Comparison of ENCODE assay signal across 8 mouse cellular contexts in the genomic region with DNA sequence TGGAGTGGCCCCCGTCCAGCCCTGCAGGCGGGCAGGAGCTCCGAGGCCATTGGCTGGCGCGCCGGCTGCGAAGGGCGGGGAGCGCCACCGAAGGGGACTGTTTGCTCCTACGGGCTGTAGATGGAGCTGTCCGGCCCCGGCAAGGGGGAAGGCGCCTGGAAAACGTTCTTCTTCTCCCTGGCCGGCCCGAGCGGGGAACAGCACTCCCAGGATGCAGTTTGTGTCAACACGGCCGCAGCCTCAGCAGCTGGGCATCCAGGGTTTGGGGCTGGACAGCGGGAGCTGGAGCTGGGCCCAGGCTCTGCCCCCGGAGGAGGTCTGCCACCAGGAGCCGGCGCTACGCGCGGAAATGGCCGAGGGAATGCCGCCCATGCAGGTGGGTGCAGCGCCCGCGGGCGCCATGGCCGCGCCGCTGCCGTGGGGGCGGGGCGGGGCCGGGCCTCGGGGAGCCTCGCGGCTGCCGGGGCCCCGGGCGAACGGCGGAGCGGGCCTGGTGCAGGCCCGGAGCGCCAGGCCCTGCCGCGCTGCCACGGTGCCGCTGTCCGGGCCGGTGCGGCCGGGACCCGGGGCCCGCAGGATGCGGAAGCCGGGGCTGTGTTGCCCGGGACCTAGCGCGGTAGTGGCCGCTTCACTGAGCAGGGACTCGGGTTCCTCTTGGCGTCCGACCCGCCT. TPM values are rescaled to one million over a fixed set of nuclear protein-coding genes. Genes with fewer than 3 reads are reported as not detected.
A peak's percentile ranks its signal among the peaks of the same experiment; 100 is the strongest.
DNase-seq lines count a peak whose midpoint lies in the region; ATAC-seq and TF ChIP-seq lines count a peak whose summit lies in the region.

No protein-coding gene starts in this region.

- TF ChIP-seq POLR2A in cortical plate, adult 2 months (IDR thresholded peaks at IDR 0.05; ENCODE audit: extremely low read depth, insufficient read depth, low read length), result peak; percentile 64

- peak overlapping the region; percentile 62 for H3K4me3 ChIP-seq in cortical plate, adult 2 months (ENCODE audit: insufficient read depth, low read length)

- peak; percentile 75 for ATAC-seq in activated CD4-positive, CD25-positive, alpha-beta regulatory T cell, adult 4 months
- peak; percentile 78 for ATAC-seq in inflammation-experienced regulatory T-cells, adult 6 months
- peak; percentile 96 for ATAC-seq in megakaryocyte-erythroid progenitor cell, adult 5-6 weeks (replicated peaks; ENCODE audit: low FRiP score, low TSS enrichment, poor library complexity, severe bottlenecking)

- H3K27ac ChIP-seq in cortical plate, adult 2 months (ENCODE audit: insufficient read depth, low read length), result peak overlapping the region; percentile 90

- H3K4me1 ChIP-seq in cortical plate, adult 2 months (ENCODE audit: control insufficient read depth, insufficient read depth, low read length), result peaks cover 7% of the 10 kb centered on the region

- peak; percentile 26; the same call in 1 of the 2 replicates for TF ChIP-seq CTCF in cortical plate, adult 2 months (IDR thresholded peaks at IDR 0.05; ENCODE audit: extremely low read depth, insufficient read depth, low read length)

- intact Hi-C loops in left cerebral cortex, postnatal 10 days (cut with DNase I), result loop anchor here (5.0 kb wide), 1 partner anchor 40 kb away; a partner anchor contains a TSS

- DNase-seq in gastrocnemius, postnatal 10 days, result peak; percentile 88
- DNase-seq in left cerebral cortex, postnatal 10 days (ENCODE audit: extremely low spot score in 1 of 2, low spot score in 2 of 2), result peak; percentile 89 to 95
- DNase-seq in right cerebral cortex, postnatal 25 days, result peak; percentile 91
- peak; percentile 91 for DNase-seq in urinary bladder, postnatal 4 days (ENCODE audit: low spot score in 2 of 2)

RNA-seq across cellular contexts. Expression of a gene that starts 0.6 kb away (rescaled TPM):
- polyA plus RNA-seq in activated CD4-positive, CD25-positive, alpha-beta regulatory T cell, adult 4 months (2017; shearing (Covaris generic)), result 1 to 10 TPM; 2.8 TPM
- 10.0 TPM in 2 replicates for polyA plus RNA-seq in cortical plate, adult 2 months (2012; rRNA removed)
- total RNA-seq in gastrocnemius, postnatal 10 days (2021), result 10 to 100 TPM in 1 of 2 experiments, 1 to 10 TPM in 1; 9.2 to 10.5 TPM
- polyA plus RNA-seq in inflammation-experienced regulatory T-cells, adult 6 months (2017; shearing (Covaris generic)), result 1 to 10 TPM; 2.2 to 2.7 (median 2.6) TPM
- 10 to 100 TPM; 26.6 to 28.1 TPM for total RNA-seq in left cerebral cortex, postnatal 10 days (2021)
- total RNA-seq in megakaryocyte-erythroid progenitor cell, adult 5-6 weeks (2014; fragmentation: Nextera tagmentation), result 10.0 and 12.6 TPM in 2 replicates
- total RNA-seq in megakaryocyte-erythroid progenitor cell, adult 5-6 weeks (2017), result 10.7 TPM in 2 replicates

RNA-seq across cellular contexts. Expression of a gene that starts 42.1 kb away (rescaled TPM):
- polyA plus RNA-seq in activated CD4-positive, CD25-positive, alpha-beta regulatory T cell, adult 4 months (2017; shearing (Covaris generic)), result 10 to 100 TPM; 10.2 to 11.4 TPM
- 14.2 and 14.6 TPM in 2 replicates for polyA plus RNA-seq in cortical plate, adult 2 months (2012; rRNA removed)
- 1 to 10 TPM; 5.3 to 7.0 TPM for total RNA-seq in gastrocnemius, postnatal 10 days (2021)
- polyA plus RNA-seq in inflammation-experienced regulatory T-cells, adult 6 months (2017; shearing (Covaris generic)), result 10 to 100 TPM in 2 of 3 experiments, 1 to 10 TPM in 1; 7.2 to 16.0 (median 12.8) TPM
- total RNA-seq in left cerebral cortex, postnatal 10 days (2021), result 10 to 100 TPM; 18.9 to 21.0 TPM
- 18.4 and 19.4 TPM in 2 replicates for total RNA-seq in megakaryocyte-erythroid progenitor cell, adult 5-6 weeks (2014; fragmentation: Nextera tagmentation)
- 15.7 and 20.1 TPM in 2 replicates for total RNA-seq in megakaryocyte-erythroid progenitor cell, adult 5-6 weeks (2017)

RNA-seq across cellular contexts. Expression of a gene that starts 42.7 kb away (rescaled TPM):
- 10 to 100 TPM; 14.6 to 15.2 TPM for polyA plus RNA-seq in activated CD4-positive, CD25-positive, alpha-beta regulatory T cell, adult 4 months (2017; shearing (Covaris generic))
- polyA plus RNA-seq in cortical plate, adult 2 months (2012; rRNA removed), result 11.1 and 11.2 TPM in 2 replicates
- total RNA-seq in gastrocnemius, postnatal 10 days (2021), result 10 to 100 TPM in 1 of 2 experiments, 1 to 10 TPM in 1; 9.8 to 12.7 TPM
- polyA plus RNA-seq in inflammation-experienced regulatory T-cells, adult 6 months (2017; shearing (Covaris generic)), result 10 to 100 TPM; 13.3 to 16.0 (median 13.6) TPM
- total RNA-seq in left cerebral cortex, postnatal 10 days (2021), result 10 to 100 TPM; 14.8 to 16.7 TPM
- 9.7 and 14.9 TPM in 2 replicates for total RNA-seq in megakaryocyte-erythroid progenitor cell, adult 5-6 weeks (2014; fragmentation: Nextera tagmentation)
- total RNA-seq in megakaryocyte-erythroid progenitor cell, adult 5-6 weeks (2017), result 5.6 and 9.2 TPM in 2 replicates

RNA-seq across cellular contexts. Expression of a gene that starts 46.9 kb away (rescaled TPM):
- polyA plus RNA-seq in activated CD4-positive, CD25-positive, alpha-beta regulatory T cell, adult 4 months (2017; shearing (Covaris generic)), result not detected
- 2.0 and 2.3 TPM in 2 replicates for polyA plus RNA-seq in cortical plate, adult 2 months (2012; rRNA removed)
- under 1 TPM; 0.73 to 0.88 TPM for total RNA-seq in gastrocnemius, postnatal 10 days (2021)
- under 1 TPM in 2 of 3 experiments, not detected in 1; 0.11 to 0.34 TPM for polyA plus RNA-seq in inflammation-experienced regulatory T-cells, adult 6 months (2017; shearing (Covaris generic))
- 1 to 10 TPM; 6.1 to 6.6 TPM for total RNA-seq in left cerebral cortex, postnatal 10 days (2021)
- 0.87 and 2.4 TPM in 2 replicates for total RNA-seq in megakaryocyte-erythroid progenitor cell, adult 5-6 weeks (2014; fragmentation: Nextera tagmentation)
- total RNA-seq in megakaryocyte-erythroid progenitor cell, adult 5-6 weeks (2017), result 0.70 and 4.2 TPM in 2 replicates

Comparison
In these comparisons a context has a peak if more than half of its experiments do, and no peak if none do; other contexts are left out.
1. Peak in every context shown above with its lines: DNase-seq, ATAC-seq, H3K4me3 ChIP-seq and H3K27ac ChIP-seq.